Mouse (Mus musculus) layer of hippocampus, adult 8-10 months (tissue): Measurements from ENCODE around the gene Aktip. TPM values are rescaled to one million over a fixed set of nuclear protein-coding genes. Genes with fewer than 3 reads are reported as not detected.
A peak's percentile ranks its signal among the peaks of the same experiment; 100 is the strongest.

Experiments used
- DNase-seq, 2 experiments: peaks; one replicate each; pipeline ENCODE4 v3.0.0; 2022; ENCODE audit warnings: low spot score in 2 of 2
- total RNA-seq, 4 experiments: library from RNA; stranded (reverse); gene quantifications; 2 replicates each; pipeline ENCODE4 v1.2.4; 2022

Aktip gene
- total RNA-seq, 4 experiments from 2014 or later, result 98.6 to 105 (median 99.4) TPM

DNA sequence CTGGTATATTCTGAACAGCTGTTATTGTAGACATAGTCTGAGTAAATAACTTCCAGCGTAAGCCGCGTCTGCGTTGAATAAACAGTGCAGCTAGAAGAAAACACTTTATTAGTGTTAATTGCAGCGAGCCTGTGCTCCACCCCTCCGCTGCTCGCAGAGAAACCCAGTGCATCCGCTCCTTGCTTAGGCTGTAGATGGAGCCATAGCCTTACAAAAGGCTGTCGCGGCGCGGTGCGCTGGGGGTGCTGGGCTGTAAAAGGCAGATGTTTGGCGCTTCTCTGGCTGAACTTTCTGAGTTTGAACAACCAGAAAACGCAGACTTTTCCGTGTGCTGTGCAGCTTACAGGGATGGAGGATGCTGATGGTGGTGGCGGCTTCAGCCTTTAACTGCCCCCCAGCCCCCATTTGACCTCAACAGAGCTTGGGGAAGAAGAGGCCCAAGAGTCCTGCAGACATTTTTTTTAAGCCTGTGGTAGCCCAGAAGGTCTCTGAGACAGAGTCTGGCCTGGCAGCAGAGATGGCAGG, 8.9 kb downstream of the Aktip start:
- peak in 1 of 2 experiments; percentile 60 for DNase-seq

DNA sequence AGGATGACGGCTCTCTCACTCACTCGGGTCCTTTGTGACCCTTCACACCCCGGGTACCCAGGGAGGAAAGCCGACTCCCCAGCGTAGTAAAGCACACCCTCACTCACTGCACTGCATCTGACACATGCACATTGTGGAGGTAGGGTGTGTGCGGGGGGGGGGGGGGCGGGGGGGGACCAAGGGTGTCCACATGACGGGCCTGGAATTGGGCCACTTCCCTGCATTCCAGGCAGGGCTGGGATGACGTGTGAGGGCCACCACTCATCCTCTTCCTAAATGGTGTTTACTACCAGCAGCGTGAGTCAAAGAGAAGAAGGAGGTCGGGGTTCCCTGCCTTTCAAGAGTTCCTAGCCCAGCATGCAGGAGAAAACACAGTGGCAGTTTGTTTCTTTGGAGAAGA, 11.6 kb downstream of the Aktip start:
- no peak for DNase-seq

DNA sequence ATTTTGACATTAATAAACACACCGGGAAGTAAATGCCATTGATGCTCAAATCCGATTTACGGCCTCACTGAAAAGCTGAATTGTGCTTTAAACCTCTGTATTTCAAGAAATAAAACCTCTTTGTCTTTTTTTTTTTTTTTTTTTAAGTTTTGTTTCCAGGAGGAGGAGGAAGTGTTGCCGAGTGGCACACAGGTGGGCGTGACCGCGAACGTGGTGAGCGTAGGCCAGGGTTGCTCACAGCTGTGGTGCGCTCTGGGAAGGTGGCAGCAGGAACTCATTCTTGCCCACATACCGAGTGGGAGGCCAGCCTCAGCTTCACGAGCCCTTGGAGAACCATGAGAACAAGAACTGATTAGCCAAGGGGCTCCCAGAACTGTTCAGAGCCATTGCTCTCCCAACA, 13.4 kb downstream of the Aktip start:
- DNase-seq, result no peak

DNA sequence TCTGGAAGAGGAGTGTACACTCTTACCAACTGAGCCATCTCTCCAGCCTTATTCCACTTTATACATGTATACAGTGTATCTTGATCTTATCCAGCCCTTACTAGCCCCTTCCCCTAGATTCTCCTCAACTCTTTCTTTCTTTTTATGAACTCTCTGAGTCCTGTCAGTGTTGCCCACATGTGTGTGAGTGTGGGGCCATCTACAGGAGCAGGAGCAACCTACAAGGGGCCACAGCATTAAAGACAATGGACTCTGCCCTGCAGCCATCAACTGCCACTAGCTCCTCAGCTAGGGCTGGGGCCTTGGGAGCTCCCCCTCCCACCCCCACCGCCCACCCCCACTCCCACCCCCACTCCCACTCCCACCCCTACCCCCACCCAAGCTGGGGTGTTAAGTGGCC, 22.1 kb downstream of the Aktip start:
- DNase-seq, result no peak

DNA sequence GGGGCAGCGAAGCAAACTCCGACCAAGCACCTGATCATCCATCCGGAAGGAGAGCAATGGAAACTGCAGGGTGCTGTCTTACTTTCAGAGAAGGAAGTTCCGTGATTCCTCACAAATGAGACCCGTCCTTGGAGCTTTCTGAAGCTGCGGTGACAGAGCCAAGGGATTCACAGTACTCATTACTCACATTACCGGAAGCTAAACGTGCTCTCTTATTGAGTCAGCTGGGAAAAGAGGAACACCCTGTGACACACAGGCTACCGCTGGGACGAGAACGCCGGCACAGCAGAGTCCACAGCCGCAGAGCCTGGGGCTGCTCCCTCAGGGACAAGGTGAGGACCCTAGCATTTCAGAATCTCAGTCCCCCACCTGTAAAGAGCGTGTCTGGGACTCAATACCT, 23.6 kb downstream of the Aktip start:
- DNase-seq, result no peak

GRCm38 (mm10) chr8:91171605-91172004, 28.2 kb downstream of the Aktip start:
- no peak for DNase-seq

DNA sequence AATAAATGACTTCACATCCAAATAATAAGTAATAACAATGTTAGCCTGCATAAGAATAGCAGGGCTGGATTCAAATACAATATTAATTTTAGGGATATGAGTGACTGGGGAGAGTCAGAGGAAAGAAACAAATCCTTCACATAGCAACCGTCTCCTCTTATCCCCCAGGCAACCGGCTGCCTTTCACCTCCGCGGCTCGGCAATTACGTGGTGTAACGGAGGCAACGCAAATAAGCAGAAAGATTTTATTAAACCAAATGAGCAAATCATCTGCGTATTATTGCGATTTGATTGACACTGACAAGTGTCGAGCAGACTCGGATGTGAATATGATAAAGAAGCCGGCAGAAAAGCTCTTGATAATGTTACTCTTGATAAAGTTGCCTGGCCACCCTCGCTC, 28.9 kb downstream of the Aktip start:
- DNase-seq, result peak; percentile 29 to 37

- no peak for DNase-seq
These were observed 29.6 kb downstream of the Aktip start for GRCm38 (mm10) chr8:91170152-91170551.

DNA sequence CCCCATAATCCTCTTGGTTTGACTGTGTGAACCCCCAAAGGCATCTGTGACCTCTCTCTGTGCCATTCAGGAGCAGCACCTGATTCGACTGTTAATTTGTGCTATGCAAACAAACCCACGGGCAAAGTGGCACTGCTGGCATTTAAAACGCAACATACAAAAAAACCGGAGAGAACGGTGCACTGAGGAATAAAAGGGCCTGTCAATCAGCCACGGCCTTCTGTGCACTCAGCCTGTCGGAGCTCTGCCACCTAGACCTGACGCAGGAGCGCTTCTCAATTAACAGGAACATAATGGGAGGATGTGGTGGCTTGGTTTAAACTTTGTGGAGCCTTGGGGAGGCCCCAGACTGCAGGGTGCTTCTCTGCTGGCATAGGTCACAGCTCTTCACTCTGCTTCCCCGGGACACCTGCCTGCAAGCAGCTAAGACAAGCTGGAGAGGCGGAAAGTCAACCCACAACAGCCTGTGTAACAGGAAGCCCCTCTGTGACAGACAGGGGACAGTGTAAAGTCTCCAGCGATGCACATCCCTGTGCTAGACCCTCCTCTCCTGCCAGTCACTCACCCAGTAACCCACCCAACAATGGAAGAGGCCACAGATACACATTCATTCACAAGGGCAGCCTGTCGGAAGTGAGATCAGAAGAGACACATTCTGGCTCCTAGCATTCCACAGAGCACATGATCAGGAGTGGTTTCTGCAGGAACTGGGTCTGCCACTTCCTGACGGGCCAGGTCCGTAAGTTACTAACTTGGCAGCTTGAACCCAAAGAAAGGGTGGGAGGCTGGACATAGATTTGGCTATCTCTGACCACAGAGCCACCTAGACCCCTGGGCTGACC, 39.6 kb downstream of the Aktip start:
- DNase-seq, result no peak

GRCm38 (mm10) chr8:91158617-91159016, 41.2 kb downstream of the Aktip start:
- DNase-seq, result no peak

- no peak for DNase-seq
These were observed 45.2 kb downstream of the Aktip start for GRCm38 (mm10) chr8:91154564-91154963.

- DNase-seq, result no peak
These were observed 45.9 kb downstream of the Aktip start for GRCm38 (mm10) chr8:91153831-91154230.

GRCm38 (mm10) chr8:91151531-91151930, 48.2 kb downstream of the Aktip start:
- no peak for DNase-seq

- DNase-seq, result no peak
These were observed 50.5 kb downstream of the Aktip start for GRCm38 (mm10) chr8:91149298-91149697.

DNA sequence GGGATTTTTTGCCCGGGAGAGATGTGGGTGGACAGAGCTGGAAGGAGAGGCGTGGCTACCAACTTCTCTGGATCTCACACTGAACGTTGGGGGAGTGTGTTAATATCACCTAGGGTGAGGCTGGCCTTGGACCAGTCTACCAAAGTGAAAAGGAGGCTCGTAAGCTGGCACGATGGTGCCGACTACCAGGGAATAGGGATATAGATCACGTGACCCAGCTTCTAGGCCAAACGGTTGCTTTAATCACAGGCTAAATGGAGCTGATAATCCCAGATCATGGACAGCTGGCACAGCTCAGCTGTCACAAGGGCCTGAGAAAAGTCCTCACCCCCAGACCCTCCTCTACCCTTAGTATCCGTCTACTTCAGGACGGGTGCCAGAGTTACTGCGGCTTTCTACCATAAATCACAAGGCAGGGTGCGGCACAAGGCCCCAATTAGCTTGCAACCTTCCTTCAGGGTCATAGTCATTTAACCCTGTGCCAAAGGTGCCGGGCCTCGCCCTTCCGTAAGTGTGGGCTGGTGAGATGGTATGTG, 51.1 kb downstream of the Aktip start:
- no peak for DNase-seq

GRCm38 (mm10) chr8:91147715-91148114, 52.1 kb downstream of the Aktip start:
- no peak for DNase-seq

GRCm38 (mm10) chr8:91140828-91141227, 58.9 kb downstream of the Aktip start:
- no peak for DNase-seq

DNA sequence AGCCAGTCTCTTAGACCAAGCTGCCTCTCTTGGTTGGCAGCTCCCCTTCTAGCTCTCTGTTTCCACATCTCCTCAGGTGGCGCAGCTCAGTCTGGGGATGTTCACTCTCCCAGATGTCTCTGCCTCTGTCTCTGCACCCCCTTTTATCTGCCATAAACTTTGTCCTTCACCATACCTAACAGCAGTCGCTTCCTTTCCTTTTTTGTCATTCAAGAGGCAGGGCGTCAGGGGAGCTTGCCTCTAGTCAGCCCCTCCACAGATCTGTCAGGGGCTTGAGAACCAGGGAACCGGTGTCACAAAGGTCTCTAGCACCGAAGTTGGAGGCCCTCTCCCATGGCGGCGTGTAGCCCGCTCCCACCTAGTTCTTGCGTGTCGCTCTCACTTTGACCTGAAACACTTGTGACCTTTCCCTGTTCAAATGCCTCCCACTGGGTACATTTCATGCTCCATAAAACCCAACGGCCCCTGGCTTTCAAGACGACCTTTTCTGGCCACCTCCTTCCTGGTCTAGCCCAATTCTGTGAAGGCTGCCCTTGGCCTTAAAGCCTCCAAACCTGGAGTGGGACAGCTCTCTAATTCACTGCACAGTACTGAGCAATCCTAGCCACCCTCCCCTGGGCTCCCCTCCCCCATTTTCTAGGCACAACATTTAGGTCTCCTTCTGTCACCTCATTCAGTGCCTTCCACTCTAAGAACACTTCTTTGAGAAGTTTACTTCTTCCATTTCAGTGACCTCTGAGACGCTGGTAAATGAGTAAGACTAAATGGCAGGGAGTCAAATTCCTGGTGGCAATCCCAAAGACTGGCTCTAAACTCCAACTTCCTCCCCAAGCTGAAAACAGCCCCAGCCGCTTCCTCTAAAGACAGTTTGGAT, 64.2 kb downstream of the Aktip start:
- no peak for DNase-seq

DNA sequence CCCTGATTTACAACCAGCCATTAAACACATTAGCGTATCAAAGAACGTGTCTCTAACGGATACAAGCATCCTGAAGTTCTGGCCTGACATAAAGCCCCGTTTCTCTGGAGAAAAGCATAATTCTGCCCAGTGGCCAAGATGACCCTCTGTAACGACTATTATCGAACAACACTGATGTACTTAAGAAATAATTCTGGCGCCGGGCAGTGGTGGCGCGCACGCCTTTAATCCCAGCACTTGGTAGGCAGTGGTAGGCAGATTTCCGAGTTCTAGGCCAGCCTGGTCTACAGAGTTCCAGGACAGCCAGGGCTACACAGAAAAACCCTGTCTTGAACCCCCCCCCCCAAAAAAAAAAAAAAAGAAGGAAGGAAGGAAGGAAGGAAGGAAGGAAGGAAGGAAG, 65.1 kb downstream of the Aktip start:
- DNase-seq, result no peak

GRCm38 (mm10) chr8:91134070-91134475, 65.7 kb downstream of the Aktip start:
- peak; percentile 100 for DNase-seq

DNA sequence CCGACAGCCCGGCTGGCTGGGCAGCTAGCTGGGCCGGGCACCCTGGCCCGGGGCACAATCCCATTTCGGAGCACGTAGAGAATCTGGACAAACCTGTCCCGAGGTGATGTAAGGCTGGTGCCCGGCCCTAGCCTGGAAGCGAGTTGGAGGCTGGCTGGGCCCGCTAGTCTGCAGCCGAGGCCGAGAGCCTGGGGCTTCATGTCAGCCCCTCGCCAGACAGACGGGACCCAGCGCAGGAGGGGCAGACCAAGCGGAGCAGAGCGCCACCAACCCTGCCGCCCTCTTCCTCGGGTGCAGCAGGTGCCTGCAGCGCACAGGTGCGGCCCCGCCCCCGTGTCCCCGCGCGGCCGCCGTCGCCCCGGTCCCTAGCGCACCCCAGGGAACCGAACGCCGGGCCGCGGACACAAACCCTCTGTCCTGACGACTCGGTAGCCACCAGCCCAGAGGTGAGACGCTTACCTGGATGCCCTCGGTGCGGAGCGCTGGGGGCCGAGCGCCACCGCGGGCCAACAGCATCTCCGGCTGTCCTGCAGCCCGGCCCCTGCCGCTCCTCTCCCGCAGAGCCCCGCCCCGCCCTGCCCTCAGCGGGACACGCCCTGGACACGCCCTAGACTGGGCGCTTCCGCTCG, 66.2 kb downstream of the Aktip start:
- DNase-seq, result no peak
